Mouse (Mus musculus) embryonic fibroblast, embryonic 13.5 days (primary cell): ENCODE data around the gene Tnfrsf22.
A peak's percentile ranks its signal among the peaks of the same experiment; 100 is the strongest.

Experiments
- CTCF ChIP-seq: IDR thresholded peaks from 2 replicates; pipeline ENCODE4 v1.5.1; 2011; ENCODE audit warnings: mild to moderate bottlenecking, control low read depth, low read length, moderate library complexity, borderline replicate concordance; ENCODE audit not compliant: insufficient read depth
- POLR2A ChIP-seq: IDR thresholded peaks from 2 replicates; pipeline ENCODE4 v1.6.1; 2011; ENCODE audit warnings: low read depth, mild to moderate bottlenecking, control low read depth, low read length, moderate library complexity

GRCm38 (mm10) chr7:143649034-143649768, at the start of gene Tnfrsf22:
- peak; percentile 77 for TF ChIP-seq POLR2A
- TF ChIP-seq CTCF = no peak
